Mouse (Mus musculus) C3H10T1/2 (cell line): Measurements from ENCODE around the gene Vmn2r86. TPM values are rescaled to one million over a fixed set of nuclear protein-coding genes. Genes with fewer than 3 reads are reported as not detected.

ENCODE experiments used
- polyA plus RNA-seq, 2 experiments: library from polyadenylated mRNA; unstranded; fragments of >200 nt; fragmentation: generic; extraction: Trizol; gene quantifications; one replicate each; pipeline ENCODE4 v1.2.1; 2012; ENCODE audit warnings: missing spikeins in 2 of 2

Vmn2r86 gene
- not detected for polyA plus RNA-seq

GRCm38 (mm10) chr10:130455950-130456349, at the start of gene Vmn2r86:
TSS of gene Vmn2r86 (minus strand) at chr10:130456050.

GRCm38 (mm10) chr10:130497296-130497695, 41.4 kb upstream of the Vmn2r86 start, which contains the start of gene Vmn2r87:
TSS of gene Vmn2r87 (minus strand) at chr10:130497396.

DNA sequence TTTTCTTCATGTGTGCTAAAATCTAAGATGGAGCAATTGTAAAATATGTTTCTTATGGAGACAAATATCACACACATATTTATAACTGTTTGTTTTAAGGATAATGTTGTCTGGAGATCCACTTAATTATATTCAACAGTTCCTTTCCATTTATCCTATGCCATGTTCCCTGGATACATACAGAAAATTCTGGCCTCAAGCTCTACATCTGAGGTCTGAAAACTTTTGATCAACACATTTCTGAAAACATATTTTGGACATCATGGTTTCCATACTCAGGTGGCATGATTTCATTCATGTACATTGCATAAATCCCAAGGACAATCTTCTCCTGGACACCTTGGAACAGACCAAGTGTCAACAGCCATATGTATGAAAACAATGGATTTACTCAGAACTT, 26.2 kb downstream of the Vmn2r86 start, which contains the start of gene Vmn2r85:
Gene Vmn2r85, minus strand, starts transcription at position 101 of the 400 bp plus-strand sequence.

GRCm38 (mm10) chr10:130394232-130394631, 61.6 kb downstream of the Vmn2r86 start, which contains the start of gene Vmn2r84:
TSS of gene Vmn2r84 (minus strand) at chr10:130394332.

Other genes with a start within 250 kb of the Vmn2r86 start
- not detected for gene Olfr827, start 241.6 kb downstream of the Vmn2r86 start, polyA plus RNA-seq
- not detected for gene Neurod4, start 175.8 kb downstream of the Vmn2r86 start, polyA plus RNA-seq
- not detected for gene Tespa1, start 133.2 kb downstream of the Vmn2r86 start, polyA plus RNA-seq
- gene Vmn2r84, start 61.7 kb downstream of the Vmn2r86 start, polyA plus RNA-seq = not detected
- gene Vmn2r85, start 26.3 kb downstream of the Vmn2r86 start, polyA plus RNA-seq = under 1 TPM in 1 of 2 experiments, not detected in 1; under 0.01 TPM
- not detected for gene Vmn2r87, start 41.3 kb upstream of the Vmn2r86 start, polyA plus RNA-seq